Mouse (Mus musculus): ENCODE data around the gene Olfr1423.

DNA sequence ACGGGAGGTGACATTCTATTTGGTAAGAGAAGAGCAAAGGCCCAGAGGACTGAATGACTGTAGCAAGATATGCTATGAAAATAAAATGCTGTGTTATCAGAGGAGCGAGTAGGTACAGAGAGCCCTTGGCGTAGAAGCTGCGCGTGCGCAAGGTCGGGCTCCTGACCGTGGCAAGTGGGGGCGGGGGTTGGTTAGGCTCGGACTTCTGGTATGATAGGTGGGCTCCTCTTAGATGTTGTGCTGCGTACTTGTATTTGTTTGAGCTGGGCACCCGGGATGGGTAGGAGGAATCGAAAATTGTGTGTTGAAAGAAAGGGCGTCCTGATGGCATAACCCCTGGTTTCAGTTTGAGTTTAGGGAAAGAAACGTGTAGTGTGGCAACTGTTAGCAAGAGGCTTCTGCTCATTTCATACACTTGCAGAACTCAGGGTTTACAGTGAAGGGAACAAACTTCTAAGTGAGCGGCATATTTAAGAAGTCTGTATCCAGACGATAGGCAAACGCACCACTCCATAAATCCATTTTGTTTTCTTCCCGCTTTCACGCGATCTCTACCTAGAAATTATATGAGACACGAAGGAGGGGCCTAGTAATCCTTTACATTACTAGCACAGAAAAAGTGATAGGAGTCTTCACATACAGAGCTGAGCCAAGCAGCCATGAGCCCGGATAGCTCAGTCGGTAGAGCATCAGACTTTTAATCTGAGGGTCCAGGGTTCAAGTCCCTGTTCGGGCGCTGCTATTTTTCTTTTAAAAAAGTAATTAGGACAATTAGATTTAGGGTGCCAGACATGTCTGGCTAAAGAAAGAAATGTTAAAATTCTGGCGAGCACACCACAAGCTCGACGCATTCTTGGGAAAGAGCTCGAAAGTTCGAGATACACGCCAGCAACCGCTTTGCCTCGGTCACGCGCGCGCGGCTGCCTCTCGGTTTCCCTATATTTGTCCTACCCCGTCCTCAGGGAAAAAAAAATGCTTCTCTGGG lies 35.4 kb downstream of the Olfr1423 start:
- TF ChIP-seq HCFC1 (IDR thresholded peaks at IDR 0.05; ENCODE audit: borderline replicate concordance, insufficient read depth, low read length), result no peak
- peak; percentile 69; the same call in 1 of the 2 replicates for TF ChIP-seq MAFK (IDR thresholded peaks at IDR 0.05; ENCODE audit: insufficient read depth, low read depth, low read length)
- TF ChIP-seq CHD2 (IDR thresholded peaks at IDR 0.05; ENCODE audit: low read depth, low read length), result no peak

Measured in ES-E14 (cell line).